Comparison of ENCODE assay signal across 27 mouse cellular contexts in the genomic region with DNA sequence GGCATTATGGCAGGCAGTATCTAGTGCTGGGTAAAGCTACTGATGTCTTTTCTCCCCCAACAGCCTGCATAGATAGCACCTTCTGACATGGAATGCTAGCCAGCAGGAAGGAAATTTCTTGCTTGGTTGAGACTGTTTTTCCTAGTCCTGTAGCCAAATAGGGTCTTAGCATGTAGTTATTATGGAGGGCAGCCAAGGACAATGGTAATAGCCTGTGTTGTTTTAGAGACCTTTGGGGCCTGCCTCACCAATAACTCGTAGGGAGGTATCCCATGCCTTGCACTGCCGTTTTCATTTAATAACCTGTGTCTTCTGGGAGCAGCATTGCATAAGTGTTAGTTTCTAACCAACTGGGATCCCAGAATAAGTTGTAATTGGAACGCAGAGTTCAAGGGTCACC. TPM values are rescaled to one million over a fixed set of nuclear protein-coding genes. Genes with fewer than 3 reads are reported as not detected.
DNase-seq lines count a peak whose midpoint lies in the region; ATAC-seq and TF ChIP-seq lines count a peak whose summit lies in the region.
"Had no signal": no experiment of that assay in that cellular context is flagged by ENCODE, and none has a peak within 500 bp of the region (broad histone marks: within the 10 kb centered on the region; RNA-seq: fewer than 3 reads in every experiment).

No protein-coding gene starts in this region.

- 73% methylated on average over 3 of the region's 3 CpGs for WGBS in forebrain, embryonic 16.5 days
- 89% methylated on average over 3 of the region's 3 CpGs for WGBS in forebrain, embryonic 12.5 days
- WGBS in embryonic facial prominence, embryonic 15.5 days, result 47% methylated on average over 3 of the region's 3 CpGs
- WGBS in midbrain, embryonic 16.5 days, result 83% methylated on average over 3 of the region's 3 CpGs

- H3K27ac ChIP-seq in forebrain, embryonic 16.5 days (ENCODE audit: low read length), result peak overlapping the region; percentile 76
- H3K27ac ChIP-seq in forebrain, embryonic 12.5 days, result no peak overlapping the region
- peak overlapping the region; percentile 82; the same call in 1 of the 2 replicates for H3K27ac ChIP-seq in embryonic facial prominence, embryonic 15.5 days (replicated peaks)
- no peak overlapping the region for H3K27ac ChIP-seq in midbrain, embryonic 16.5 days (ENCODE audit: low read length)
- H3K27ac ChIP-seq: heart, embryonic 10.5 days; hindbrain, embryonic 12.5 days; hindbrain, postnatal 0 days; intestine, embryonic 15.5 days; layer of hippocampus, adult 2 months; left cerebral cortex, adult 2 months; liver, embryonic 14.5 days; neural tube, embryonic 15.5 days had no signal

- no peak overlapping the region for H3K9ac ChIP-seq in forebrain, embryonic 16.5 days (replicated peaks; ENCODE audit: low read depth, low read length)
- no peak overlapping the region for H3K9ac ChIP-seq in forebrain, embryonic 12.5 days
- H3K9ac ChIP-seq in embryonic facial prominence, embryonic 15.5 days, result no peak overlapping the region
- H3K9ac ChIP-seq in midbrain, embryonic 16.5 days (ENCODE audit: low read depth, low read length), result no peak overlapping the region
- H3K9ac ChIP-seq: hindbrain, embryonic 12.5 days; intestine, embryonic 15.5 days; liver, embryonic 14.5 days; lung, embryonic 14.5 days; neural tube, embryonic 15.5 days had no signal

- H3K4me1 ChIP-seq in forebrain, embryonic 16.5 days (replicated peaks; ENCODE audit: control insufficient read depth, insufficient read depth, low read length), result peaks cover 12% of the 10 kb centered on the region
- H3K4me1 ChIP-seq in forebrain, embryonic 12.5 days, result no peaks in the 10 kb centered on the region
- peaks cover 20% of the 10 kb centered on the region for H3K4me1 ChIP-seq in embryonic facial prominence, embryonic 15.5 days
- no peaks in the 10 kb centered on the region for H3K4me1 ChIP-seq in midbrain, embryonic 16.5 days (ENCODE audit: control insufficient read depth, insufficient read depth, low read length)
- H3K4me1 ChIP-seq: hindbrain, embryonic 12.5 days; intestine, embryonic 15.5 days had no signal

- no peak for TF ChIP-seq POLR2A in brain, embryonic 14.5 days (IDR thresholded peaks at IDR 0.05; ENCODE audit: borderline replicate concordance, extremely low read depth, insufficient read depth, insufficient read length, poor library complexity, severe bottlenecking)

- DNase-seq in cerebellum, postnatal 10 days, result peak; percentile 48 to 61
- DNase-seq in cerebellum, postnatal 4 days (ENCODE audit: low spot score in 2 of 2), result no peak
- peak; percentile 22 for DNase-seq in brain, embryonic 14.5 days (ENCODE audit: low read depth)
- no peak for DNase-seq in thymus, postnatal 10 days (ENCODE audit: low spot score in 2 of 2)
- DNase-seq: adrenal gland, postnatal 25 days; heart, postnatal 36 days; kidney, adult 2 months; kidney, postnatal 36 days; liver; lung, postnatal 14 days; midbrain, embryonic 14.5 days; spleen, adult 18-20 months; thymus, adult 2 months had no signal

- TF ChIP-seq CTCF in brain, embryonic 14.5 days (IDR thresholded peaks at IDR 0.05; ENCODE audit: borderline replicate concordance, extremely low read depth, insufficient read depth, insufficient read length), result no peak

- ATAC-seq in forebrain, embryonic 16.5 days, result no peak
- ATAC-seq in forebrain, embryonic 12.5 days (ENCODE audit: low FRiP score), result no peak
- ATAC-seq in embryonic facial prominence, embryonic 15.5 days (ENCODE audit: insufficient number of reproducible peaks, low FRiP score, low TSS enrichment, low read depth), result no peak
- no peak for ATAC-seq in midbrain, embryonic 16.5 days
- ATAC-seq: CD4-positive, CD25-positive, alpha-beta regulatory T cell, adult 4 months; hindbrain, postnatal 0 days; intestine, embryonic 15.5 days had no signal

- H3K9me3 ChIP-seq in forebrain, embryonic 16.5 days (ENCODE audit: control insufficient read depth, low read length), result no peaks in the 10 kb centered on the region
- H3K9me3 ChIP-seq in forebrain, embryonic 12.5 days, result no peaks in the 10 kb centered on the region
- no peaks in the 10 kb centered on the region for H3K9me3 ChIP-seq in embryonic facial prominence, embryonic 15.5 days (replicated peaks)
- no peaks in the 10 kb centered on the region for H3K9me3 ChIP-seq in midbrain, embryonic 16.5 days (replicated peaks; ENCODE audit: control insufficient read depth, low read length, poor library complexity, severe bottlenecking)
- H3K9me3 ChIP-seq: heart, embryonic 10.5 days; hindbrain, embryonic 12.5 days; intestine, embryonic 15.5 days; neural tube, embryonic 15.5 days had no signal

- H3K4me2 ChIP-seq in forebrain, embryonic 16.5 days (ENCODE audit: low read length), result no peak overlapping the region
- no peak overlapping the region for H3K4me2 ChIP-seq in forebrain, embryonic 12.5 days
- no peak overlapping the region for H3K4me2 ChIP-seq in embryonic facial prominence, embryonic 15.5 days (replicated peaks)
- H3K4me2 ChIP-seq in midbrain, embryonic 16.5 days (ENCODE audit: low read length), result no peak overlapping the region
- H3K4me2 ChIP-seq: hindbrain, embryonic 12.5 days; intestine, embryonic 15.5 days; lung, embryonic 14.5 days; neural tube, embryonic 15.5 days had no signal

- no peaks in the 10 kb centered on the region for H3K36me3 ChIP-seq in forebrain, embryonic 16.5 days (ENCODE audit: control insufficient read depth, insufficient read depth)
- no peaks in the 10 kb centered on the region; the same call in 1 of the 2 replicates for H3K36me3 ChIP-seq in forebrain, embryonic 12.5 days (replicated peaks)
- no peaks in the 10 kb centered on the region for H3K36me3 ChIP-seq in embryonic facial prominence, embryonic 15.5 days
- no peaks in the 10 kb centered on the region; the same call in 1 of the 2 replicates for H3K36me3 ChIP-seq in midbrain, embryonic 16.5 days (ENCODE audit: control insufficient read depth, insufficient read depth, low read length)
- H3K36me3 ChIP-seq: intestine, embryonic 15.5 days; neural tube, embryonic 15.5 days had no signal

- H3K27me3 ChIP-seq in forebrain, embryonic 16.5 days (replicated peaks; ENCODE audit: control insufficient read depth, insufficient read depth, low read length), result no peaks in the 10 kb centered on the region
- no peaks in the 10 kb centered on the region for H3K27me3 ChIP-seq in forebrain, embryonic 12.5 days
- H3K27me3 ChIP-seq in embryonic facial prominence, embryonic 15.5 days, result no peaks in the 10 kb centered on the region
- no peaks in the 10 kb centered on the region for H3K27me3 ChIP-seq in midbrain, embryonic 16.5 days (ENCODE audit: control insufficient read depth, insufficient read depth, low read depth, low read length)
- H3K27me3 ChIP-seq: hindbrain, embryonic 12.5 days; intestine, embryonic 15.5 days; neural tube, embryonic 15.5 days had no signal

- no peak overlapping the region for H3K4me3 ChIP-seq in forebrain, embryonic 16.5 days (replicated peaks; ENCODE audit: low read length)
- no peak overlapping the region for H3K4me3 ChIP-seq in forebrain, embryonic 12.5 days (replicated peaks)
- no peak overlapping the region for H3K4me3 ChIP-seq in embryonic facial prominence, embryonic 15.5 days (replicated peaks)
- H3K4me3 ChIP-seq in midbrain, embryonic 16.5 days (ENCODE audit: low read depth, low read length), result no peak overlapping the region
- H3K4me3 ChIP-seq: heart, embryonic 10.5 days; hindbrain, embryonic 12.5 days; intestine, embryonic 15.5 days; layer of hippocampus, adult 2 months; left cerebral cortex, adult 2 months; neural tube, embryonic 15.5 days had no signal

RNA-seq across cellular contexts. Expression of gene Polr1d, which starts 13.0 kb away (rescaled TPM):
- 107 and 115 TPM in 2 replicates for polyA plus RNA-seq in forebrain, embryonic 16.5 days (2015; fragmentation: Nextera tagmentation; extraction: Ambion mirVana)
- 96.9 and 99.6 TPM in 2 replicates for polyA plus RNA-seq in forebrain, embryonic 12.5 days (2016; fragmentation: Nextera tagmentation; extraction: Ambion mirVana)
- 82.3 and 93.6 TPM in 2 replicates for polyA plus RNA-seq in brain, embryonic 14.5 days (2012; rRNA removed)
- polyA plus RNA-seq in embryonic facial prominence, embryonic 15.5 days (2015; fragmentation: Nextera tagmentation; extraction: Ambion mirVana), result 139 and 142 TPM in 2 replicates
- 87.6 and 89.7 TPM in 2 replicates for polyA plus RNA-seq in midbrain, embryonic 16.5 days (2015; fragmentation: Nextera tagmentation; extraction: Ambion mirVana)

RNA-seq across cellular contexts. Expression of gene Lnx2, which starts 13.4 kb away (rescaled TPM):
- polyA plus RNA-seq in forebrain, embryonic 16.5 days (2015; fragmentation: Nextera tagmentation; extraction: Ambion mirVana), result 12.8 and 14.3 TPM in 2 replicates
- 7.4 and 7.7 TPM in 2 replicates for polyA plus RNA-seq in forebrain, embryonic 12.5 days (2016; fragmentation: Nextera tagmentation; extraction: Ambion mirVana)
- 7.1 and 10.1 TPM in 2 replicates for polyA plus RNA-seq in brain, embryonic 14.5 days (2012; rRNA removed)
- polyA plus RNA-seq in embryonic facial prominence, embryonic 15.5 days (2015; fragmentation: Nextera tagmentation; extraction: Ambion mirVana), result 14.8 and 17.2 TPM in 2 replicates
- polyA plus RNA-seq in midbrain, embryonic 16.5 days (2015; fragmentation: Nextera tagmentation; extraction: Ambion mirVana), result 4.5 and 5.0 TPM in 2 replicates

Comparison
In these comparisons a context has a peak if more than half of its experiments do, and no peak if none do; other contexts are left out.
1. DNase-seq: peak in cerebellum, postnatal 10 days (2 of 2) and brain, embryonic 14.5 days (single experiment); none in cerebellum, postnatal 4 days (0 of 2) and thymus, postnatal 10 days (0 of 2).
2. H3K27ac ChIP-seq: peak in forebrain, embryonic 16.5 days (single experiment) and embryonic facial prominence, embryonic 15.5 days (single experiment); none in forebrain, embryonic 12.5 days (single experiment) and midbrain, embryonic 16.5 days (single experiment).